Mouse (Mus musculus) small intestine, adult 2 months (tissue): ENCODE measurements around the gene Plekhd1.

Source experiments
- CTCF ChIP-seq: fragments of 200-500 bp; IDR thresholded peaks from 2 replicates; pipeline ENCODE4 v1.5.1; 2012; ENCODE audit warnings: low read depth, mild to moderate bottlenecking, control low read depth, inconsistent platforms, low read length, moderate library complexity, mixed read lengths; ENCODE audit not compliant: insufficient replicate concordance, insufficient read length; ENCODE audit errors: extremely low read depth
- POLR2A ChIP-seq: fragments of 200-500 bp; IDR thresholded peaks from 2 replicates; pipeline ENCODE4 v1.6.1; 2012; ENCODE audit warnings: low read depth, mild to moderate bottlenecking, control low read depth, inconsistent platforms, low read length, moderate library complexity

DNA sequence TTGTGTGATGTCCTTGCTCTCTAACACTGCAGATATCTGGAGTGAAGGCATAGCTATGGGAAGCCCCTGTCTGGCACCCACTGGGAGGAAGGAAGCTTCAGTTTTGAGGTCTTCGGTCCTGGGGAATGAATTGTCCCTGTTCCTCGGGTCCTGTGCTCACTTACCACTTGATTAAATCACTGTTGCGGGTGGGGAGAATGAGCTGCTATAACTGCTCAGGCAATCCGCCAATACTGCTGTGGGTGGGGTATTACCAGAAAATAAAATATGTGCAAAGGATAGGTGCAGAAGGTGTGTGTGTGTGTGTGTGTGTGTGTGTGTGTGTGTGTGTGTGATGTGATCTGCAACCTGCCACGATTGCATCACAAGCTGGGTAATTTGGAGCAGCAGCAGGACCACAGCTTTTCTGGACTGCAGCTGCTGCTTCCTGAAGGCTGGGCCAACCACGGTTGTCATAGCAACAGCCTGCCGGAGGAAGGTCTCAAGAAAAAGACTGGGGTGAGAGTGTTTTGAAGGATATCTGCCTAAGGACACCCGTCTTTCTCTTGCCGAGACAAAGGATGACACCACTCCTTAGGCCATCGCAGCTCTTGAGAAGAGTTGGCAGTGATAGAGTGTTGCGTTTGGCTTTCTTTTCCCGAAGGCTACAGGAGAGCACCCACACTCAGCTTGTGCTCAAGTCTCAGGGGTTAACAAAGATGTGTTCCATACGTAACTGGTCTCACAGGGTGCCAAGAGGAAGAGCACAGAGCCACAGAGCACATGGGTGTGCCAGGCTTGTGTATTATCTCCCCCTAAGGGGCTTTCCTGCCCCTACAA, 44.3 kb downstream of the Plekhd1 start:
- TF ChIP-seq CTCF, result no peak
- TF ChIP-seq POLR2A, result no peak
